Mouse (Mus musculus): ENCODE results near the gene Khk.

Gene Khk

DNA sequence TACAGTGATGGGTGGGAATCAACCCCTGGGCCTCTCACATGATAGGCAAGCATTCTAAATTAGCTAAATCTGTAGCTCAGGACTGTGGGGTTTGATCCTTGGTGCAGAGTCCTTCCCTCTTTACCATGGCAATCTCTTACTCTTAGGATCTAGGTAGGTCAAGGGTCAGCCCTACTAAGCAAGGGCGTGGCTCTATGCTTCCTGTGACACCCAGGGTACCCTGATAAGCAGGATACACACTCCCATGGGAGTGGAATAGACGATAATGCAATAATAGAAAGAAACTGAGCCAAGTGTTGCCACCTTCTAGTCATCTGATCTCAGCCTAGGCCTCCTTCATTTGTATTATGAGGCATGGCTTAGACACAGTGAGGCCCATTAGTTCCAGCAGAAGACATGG, 48.2 kb downstream of the Khk start:
- no peak for DNase-seq (ENCODE audit: low spot score)

DNA sequence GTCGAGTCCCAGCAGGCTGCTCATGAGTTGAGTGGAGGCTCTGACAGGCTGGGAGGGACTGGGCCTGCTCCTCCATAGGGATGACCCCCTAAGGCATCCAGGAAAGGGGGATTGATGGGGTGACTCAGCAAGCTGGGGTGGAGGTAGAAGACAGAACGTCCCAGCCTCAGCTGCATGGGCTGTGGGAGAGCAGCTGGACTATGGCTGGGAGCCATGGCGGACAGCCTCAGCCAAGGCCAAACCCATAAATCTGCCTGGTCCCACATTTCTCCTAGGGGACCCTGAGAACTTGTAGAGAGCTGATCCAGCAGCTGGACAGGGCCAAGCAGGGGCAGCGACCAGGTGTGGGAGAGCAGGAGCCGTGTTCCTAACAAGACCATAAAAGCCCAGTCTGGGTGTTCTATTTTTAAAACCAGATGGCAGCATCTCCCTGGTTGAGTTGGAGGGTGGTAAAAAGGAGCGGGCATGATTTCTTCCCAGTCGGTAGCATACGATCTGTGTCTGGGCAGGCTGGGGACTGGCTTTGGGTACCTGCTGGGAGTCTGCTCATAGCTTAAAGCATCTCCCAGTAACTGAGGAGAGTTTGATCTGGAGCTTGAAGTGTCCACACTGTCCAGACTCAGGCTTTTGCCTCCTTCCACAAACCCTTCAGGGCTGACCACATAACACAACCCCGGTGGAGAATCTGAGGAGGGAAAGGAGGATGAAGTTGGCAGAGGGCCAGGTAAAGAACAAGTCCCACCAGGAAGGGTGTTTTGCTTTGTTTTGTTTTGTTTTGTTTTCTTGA, 53.8 kb downstream of the Khk start:
- DNase-seq (ENCODE audit: low spot score): no peak

Measured in retina, embryonic 14.5 days (tissue).